Mouse (Mus musculus): ENCODE results near the gene F2rl3. TPM values are rescaled to one million over a fixed set of nuclear protein-coding genes. Genes with fewer than 3 reads are reported as not detected.

F2rl3 gene
- total and polyA plus RNA-seq, 3 experiments: 0.08 to 0.11 TPM; not detected in 1

GRCm38 (mm10) chr8:72753165-72753564 is 8.5 kb upstream of the F2rl3 start:
- no peak overlapping the region for H3K27ac ChIP-seq (ENCODE audit: control insufficient read depth, low read depth, low read length)
- no peak overlapping the region for H3K4me3 ChIP-seq (ENCODE audit: control insufficient read depth in 1 of 2, insufficient read depth in 1 of 2, low read depth in 2 of 2, low read length in 2 of 2)
- no peaks in the 10 kb centered on the region for H3K9me3 ChIP-seq (replicated peaks; ENCODE audit: insufficient read depth, low read length)
- no peak overlapping the region for H3K9ac ChIP-seq (ENCODE audit: control insufficient read depth, low read depth, low read length, poor library complexity, severe bottlenecking)
- DNase-seq (ENCODE audit: low read depth, low spot score): no peak
- no peaks in the 10 kb centered on the region for H3K27me3 ChIP-seq (ENCODE audit: control insufficient read depth in 1 of 2, insufficient read depth in 2 of 2, low read length in 2 of 2)
- TF ChIP-seq MAFK (IDR thresholded peaks at IDR 0.05; ENCODE audit: borderline replicate concordance, low read depth, low read length) (no peak), KAT2A (conservative IDR thresholded peaks at IDR 0.05; ENCODE audit: low read depth, low read length) (no peak), POLR2AphosphoS2 (IDR thresholded peaks at IDR 0.05; ENCODE audit: low read length) (no peak), POLR2A (IDR thresholded peaks at IDR 0.05; ENCODE audit: control insufficient read depth in 1 of 2, insufficient read depth in 1 of 2, low read depth in 1 of 2, low read length in 2 of 2, poor library complexity in 1 of 2) (no peak), CHD1 (IDR thresholded peaks at IDR 0.05; ENCODE audit: low read depth, low read length) (no peak), MYC (IDR thresholded peaks at IDR 0.05; ENCODE audit: low read depth, low read length) (no peak), TBP (IDR thresholded peaks at IDR 0.05; ENCODE audit: low read depth, low read length) (no peak), HCFC1 (IDR thresholded peaks at IDR 0.05; ENCODE audit: low read depth, low read length) (no peak), POLR2AphosphoS5 (IDR thresholded peaks at IDR 0.05; ENCODE audit: borderline replicate concordance, low read depth, low read length) (no peak), NELFE (IDR thresholded peaks at IDR 0.05; ENCODE audit: low read depth, low read length) (no peak), UBTF (IDR thresholded peaks at IDR 0.05; ENCODE audit: borderline replicate concordance, insufficient read depth, low read depth, low read length) (no peak), MAZ (IDR thresholded peaks at IDR 0.05; ENCODE audit: low read depth, low read length) (no peak), ZNF384 (IDR thresholded peaks at IDR 0.05; ENCODE audit: low read depth, low read length) (no peak), ZMIZ1 (IDR thresholded peaks at IDR 0.05; ENCODE audit: low read depth, low read length) (no peak), RCOR1 (IDR thresholded peaks at IDR 0.05; ENCODE audit: low read depth, low read length) (no peak), ELF1 (IDR thresholded peaks at IDR 0.05; ENCODE audit: low read depth, low read length) (no peak), MEF2A (IDR thresholded peaks at IDR 0.05; ENCODE audit: extremely low read depth, insufficient replicate concordance, low read depth, low read length, poor library complexity, severe bottlenecking) (no peak), GABPA (IDR thresholded peaks at IDR 0.05; ENCODE audit: low read depth, low read length) (no peak)
- no peaks in the 10 kb centered on the region for H3K79me2 ChIP-seq (ENCODE audit: control insufficient read depth, insufficient read depth, low read length, poor library complexity)
- no peaks in the 10 kb centered on the region for H3K4me1 ChIP-seq (ENCODE audit: control insufficient read depth in 1 of 2, insufficient read depth in 2 of 2, low read length in 2 of 2)
- H3K36me3 ChIP-seq (ENCODE audit: control insufficient read depth in 1 of 2, insufficient read depth in 2 of 2, low read length in 2 of 2): no peaks in the 10 kb centered on the region; a peak in 1 of 4 replicates

GRCm38 (mm10) chr8:72753781-72754180 is 7.9 kb upstream of the F2rl3 start:
- H3K79me2 ChIP-seq (ENCODE audit: control insufficient read depth, insufficient read depth, low read length, poor library complexity): no peaks in the 10 kb centered on the region
- H3K9ac ChIP-seq (ENCODE audit: control insufficient read depth, low read depth, low read length, poor library complexity, severe bottlenecking): no peak overlapping the region
- TF ChIP-seq SMC3 (IDR thresholded peaks at IDR 0.05; ENCODE audit: low read depth, low read length) (no peak), MEF2A (IDR thresholded peaks at IDR 0.05; ENCODE audit: extremely low read depth, insufficient replicate concordance, low read depth, low read length, poor library complexity, severe bottlenecking) (no peak), USF1 (IDR thresholded peaks at IDR 0.05; ENCODE audit: low read depth, low read length) (no peak)
- H3K4me1 ChIP-seq (ENCODE audit: control insufficient read depth in 1 of 2, insufficient read depth in 2 of 2, low read length in 2 of 2): no peaks in the 10 kb centered on the region
- H3K36me3 ChIP-seq (ENCODE audit: control insufficient read depth in 1 of 2, insufficient read depth in 2 of 2, low read length in 2 of 2): no peaks in the 10 kb centered on the region; a peak in 1 of 4 replicates
- H3K27me3 ChIP-seq (ENCODE audit: control insufficient read depth in 1 of 2, insufficient read depth in 2 of 2, low read length in 2 of 2): no peaks in the 10 kb centered on the region
- no peak overlapping the region for H3K4me3 ChIP-seq (ENCODE audit: control insufficient read depth in 1 of 2, insufficient read depth in 1 of 2, low read depth in 2 of 2, low read length in 2 of 2)
- no peak for DNase-seq (ENCODE audit: low read depth, low spot score)
- H3K27ac ChIP-seq (ENCODE audit: control insufficient read depth, low read depth, low read length): no peak overlapping the region
- H3K9me3 ChIP-seq (replicated peaks; ENCODE audit: insufficient read depth, low read length): no peaks in the 10 kb centered on the region

Measured in MEL (cell line).